Mouse (Mus musculus) forebrain, embryonic 10.5 days (tissue): ENCODE results near the gene Gbp3. TPM values are rescaled to one million over a fixed set of nuclear protein-coding genes. Genes with fewer than 3 reads are reported as not detected.
A peak's percentile ranks its signal among the peaks of the same experiment; 100 is the strongest.
"Not testable (repeated sequence)": the region's sequence is repeated elsewhere in the genome, so short reads cannot be mapped to it uniquely, and the experiment has no call there.

Source experiments
- DNase-seq: peaks from one replicate; pipeline ENCODE4 v3.0.0-alpha.2; 2017; ENCODE audit warnings: low spot score; ENCODE audit errors: extremely low spot score
- H3K27ac ChIP-seq: fragments of 300-500 bp; sonication (generic); 2 replicates; pipeline ENCODE4 v1.5.1; 2016; ENCODE audit warnings: mild to moderate bottlenecking
- H3K27me3 ChIP-seq: fragments of 300-500 bp; sonication (generic); 2 replicates; pipeline ENCODE4 v1.6.1; 2016; ENCODE audit warnings: mild to moderate bottlenecking; ENCODE audit not compliant: poor library complexity, severe bottlenecking
- H3K36me3 ChIP-seq: fragments of 300-500 bp; sonication (generic); replicated peaks from 2 replicates; pipeline ENCODE4 v1.6.1; 2016; ENCODE audit warnings: mild to moderate bottlenecking, moderate library complexity
- H3K4me1 ChIP-seq: fragments of 300-500 bp; sonication (generic); 2 replicates; pipeline ENCODE4 v1.6.1; 2016
- H3K4me3 ChIP-seq: fragments of 300-500 bp; sonication (generic); 2 replicates; pipeline ENCODE4 v1.5.1; 2016; ENCODE audit warnings: mild to moderate bottlenecking, moderate library complexity
- H3K9me3 ChIP-seq: fragments of 300-500 bp; sonication (generic); 2 replicates; pipeline ENCODE4 v1.6.1; 2016; ENCODE audit warnings: mild to moderate bottlenecking, moderate library complexity
- WGBS: fragments of 180-500 bp; shearing (Covaris S2); methylation state at CpG from one replicate; pipeline ENCODE4 v1.1.7; 2016; 5-methylcytosine and 5-hydroxymethylcytosine counted together
- polyA plus RNA-seq: library from polyadenylated mRNA; unstranded; fragments of >200 nt; fragmentation: Nextera tagmentation; extraction: Ambion mirVana; gene quantifications from 2 replicates; pipeline ENCODE4 v1.2.1, GENCODE M21; 2016

Gbp3 gene
- polyA plus RNA-seq, result 0.21 and 0.33 TPM in 2 replicates

DNA sequence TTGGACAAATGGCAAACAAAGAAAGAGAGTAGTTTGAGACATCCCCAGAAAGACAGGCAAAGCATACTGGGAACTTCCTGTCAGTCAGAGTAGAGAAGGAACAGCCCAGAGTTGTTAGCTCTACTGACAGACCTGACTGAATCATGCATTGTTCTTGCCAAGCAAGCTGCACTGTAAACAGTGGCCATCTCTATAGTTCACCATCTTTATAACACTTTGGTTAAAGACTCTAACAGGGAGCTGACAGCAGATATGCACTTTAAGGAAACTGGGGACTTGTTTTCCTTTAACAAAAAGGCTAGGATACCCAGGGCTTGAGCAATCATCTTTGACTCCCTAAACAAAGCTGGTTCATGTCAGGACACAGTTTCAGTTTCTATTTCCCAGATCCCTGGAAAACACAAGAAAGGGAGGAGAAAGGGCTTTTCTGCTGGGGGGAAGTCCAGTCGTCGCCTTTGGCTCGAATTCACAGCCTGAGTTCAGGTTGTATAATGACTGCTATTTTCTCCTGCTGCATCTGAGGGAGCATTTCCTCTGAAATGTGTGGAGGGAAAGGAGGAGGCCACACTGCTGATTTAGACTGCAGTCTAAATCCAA is at the start of gene Gbp3:
TSS of gene Gbp3 (plus strand) at position 395 of the 597 bp plus-strand sequence.
- WGBS, result 49% methylated on average over 3 of the region's 3 CpGs
- no peaks in the 10 kb centered on the region for H3K9me3 ChIP-seq
- DNase-seq, result no peak
- H3K36me3 ChIP-seq, result no peaks in the 10 kb centered on the region
- peaks cover 11% of the 10 kb centered on the region for H3K4me1 ChIP-seq
- no peak within 1 kb of the TSS for H3K27ac ChIP-seq
- no peaks in the 10 kb centered on the region for H3K27me3 ChIP-seq
- H3K4me3 ChIP-seq, result peak within 1 kb of the TSS; percentile 43

DNA sequence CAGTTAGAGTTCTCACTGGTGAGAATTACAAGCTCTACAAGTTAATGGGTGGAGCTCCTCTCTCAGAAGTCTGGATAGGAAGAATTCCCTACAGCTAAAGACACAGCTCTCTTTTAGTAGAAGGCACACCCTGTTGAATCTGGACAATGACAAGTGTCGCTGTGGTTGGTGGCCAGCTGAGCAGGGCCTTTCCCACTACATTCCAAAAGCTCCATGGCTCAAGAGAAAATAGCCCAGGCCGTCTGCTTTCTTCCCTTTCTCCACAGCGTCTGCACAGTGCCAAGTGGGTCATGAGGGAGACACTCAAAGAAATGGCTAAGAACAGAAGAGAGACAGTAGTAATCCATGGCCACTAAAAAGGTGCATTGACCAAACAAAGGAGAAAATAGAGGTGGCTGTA is 31.7 kb upstream of the Gbp3 start:
- Histone ChIP-seq H3K27me3 (peaks cover 29% of the 10 kb centered on the region), H3K4me3 (no peak overlapping the region), H3K9me3 (no peaks in the 10 kb centered on the region), H3K27ac (no peak overlapping the region), H3K36me3 (no peaks in the 10 kb centered on the region), H3K4me1 (peaks cover 13% of the 10 kb centered on the region)
- no peak for DNase-seq
- 52% methylated on average over 3 of the region's 3 CpGs for WGBS

DNA sequence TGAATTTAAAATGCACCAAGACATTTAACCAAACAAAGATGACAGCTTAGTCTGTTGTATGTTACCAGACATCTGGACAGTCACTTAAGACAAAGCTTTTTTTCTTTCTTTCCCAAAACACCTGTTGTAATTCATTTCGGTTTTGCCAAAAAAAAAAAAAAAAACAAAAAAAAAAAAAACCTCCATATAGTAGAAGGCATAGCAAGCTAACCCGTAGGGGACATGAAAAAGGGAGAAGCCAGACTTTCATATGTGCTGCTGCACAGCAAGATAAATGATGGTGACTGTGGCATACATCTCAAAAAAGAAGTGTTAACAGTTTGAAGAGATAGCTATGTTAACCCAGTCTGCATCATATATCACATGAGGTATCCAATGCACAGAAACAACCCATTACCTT is 30.2 kb upstream of the Gbp3 start:
- WGBS, result 68% methylated on average over 2 of the region's 2 CpGs
- DNase-seq, result no peak
- H3K27ac ChIP-seq, result no peak overlapping the region
- peaks cover 13% of the 10 kb centered on the region for H3K4me1 ChIP-seq
- peaks cover 29% of the 10 kb centered on the region for H3K27me3 ChIP-seq
- H3K4me3 ChIP-seq, result peak overlapping the region; percentile 64
- H3K36me3 ChIP-seq, result no peaks in the 10 kb centered on the region
- H3K9me3 ChIP-seq, result no peaks in the 10 kb centered on the region

DNA sequence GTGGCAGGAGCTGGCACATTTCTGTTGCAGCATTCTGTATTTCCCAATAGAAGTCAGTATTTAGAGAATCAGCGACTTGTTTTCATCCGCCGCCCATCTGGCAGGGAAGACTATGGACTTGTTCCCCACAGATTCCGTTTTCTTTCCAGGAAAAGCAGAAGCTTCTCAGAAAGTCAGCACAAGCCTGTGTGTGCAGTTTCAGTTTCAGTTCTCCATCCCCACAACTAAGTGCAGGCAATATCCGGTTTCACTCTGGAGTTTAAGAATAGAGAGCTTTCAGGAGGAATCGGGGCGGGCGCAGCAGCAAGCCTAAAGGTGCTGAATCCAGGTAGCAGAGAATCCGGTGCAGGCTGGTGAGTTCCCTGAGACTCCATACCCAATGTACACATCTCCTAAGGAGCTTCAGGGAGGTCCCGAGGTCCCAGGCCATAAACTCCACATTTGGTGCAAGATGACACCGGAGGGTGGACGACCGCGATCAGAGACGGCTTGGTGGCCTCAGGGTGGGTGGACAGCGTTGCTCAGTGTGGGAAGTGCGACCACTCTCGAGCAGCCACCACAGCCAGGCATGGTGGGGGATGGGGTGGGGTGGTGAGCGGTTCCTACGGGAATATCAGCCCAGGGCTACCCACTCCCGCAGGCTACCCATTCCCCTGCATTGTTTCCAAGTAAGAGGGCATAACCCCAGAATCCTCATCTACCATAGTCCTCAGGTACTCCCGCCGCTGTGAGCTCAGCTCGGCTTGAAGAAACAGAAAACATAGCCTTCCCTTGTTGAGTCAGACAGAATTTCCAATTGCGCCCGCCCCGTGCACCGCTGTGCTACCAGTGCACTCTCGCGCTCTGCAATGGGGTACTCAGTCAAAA is 29.5 kb upstream of the Gbp3 start, which contains the start of gene Gbp7:
TSS of gene Gbp7 (plus strand) at position 256 of the 867 bp plus-strand sequence.
- H3K4me1 ChIP-seq, result peaks cover 13% of the 10 kb centered on the region
- peaks cover 29% of the 10 kb centered on the region for H3K27me3 ChIP-seq
- peak within 1 kb of the TSS; percentile 64 for H3K4me3 ChIP-seq
- DNase-seq, result peak; percentile 39
- no peaks in the 10 kb centered on the region for H3K9me3 ChIP-seq
- WGBS, result 1% methylated on average over 30 of the region's 30 CpGs
- H3K36me3 ChIP-seq, result no peaks in the 10 kb centered on the region
- H3K27ac ChIP-seq, result peak within 1 kb of the TSS; percentile 62

DNA sequence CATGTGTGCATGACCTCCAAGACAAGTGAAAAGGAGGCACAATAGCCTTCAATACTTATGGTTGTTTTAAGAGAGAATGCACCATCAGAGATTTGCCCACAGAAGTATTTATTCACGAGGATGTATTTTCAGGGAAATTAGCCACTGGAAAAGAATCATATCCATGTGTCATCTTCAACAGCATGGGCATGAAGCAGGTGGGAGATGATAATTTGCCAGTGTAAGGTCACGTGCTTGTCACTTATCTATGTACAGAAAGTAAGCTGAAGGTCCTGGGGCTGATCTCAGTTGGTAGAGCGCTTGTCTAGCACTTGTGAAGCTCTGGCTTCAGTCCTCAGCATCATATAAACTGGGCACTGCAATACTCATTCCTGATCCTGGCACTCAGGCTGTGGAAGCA is 28.2 kb upstream of the Gbp3 start:
- Histone ChIP-seq H3K36me3 (no peaks in the 10 kb centered on the region), H3K4me3 (no peak overlapping the region), H3K4me1 (peaks cover 13% of the 10 kb centered on the region), H3K27ac (no peak overlapping the region), H3K9me3 (no peaks in the 10 kb centered on the region), H3K27me3 (peaks cover 29% of the 10 kb centered on the region)
- DNase-seq, result no peak
- WGBS, result 84% methylated on average over 3 of the region's 3 CpGs

DNA sequence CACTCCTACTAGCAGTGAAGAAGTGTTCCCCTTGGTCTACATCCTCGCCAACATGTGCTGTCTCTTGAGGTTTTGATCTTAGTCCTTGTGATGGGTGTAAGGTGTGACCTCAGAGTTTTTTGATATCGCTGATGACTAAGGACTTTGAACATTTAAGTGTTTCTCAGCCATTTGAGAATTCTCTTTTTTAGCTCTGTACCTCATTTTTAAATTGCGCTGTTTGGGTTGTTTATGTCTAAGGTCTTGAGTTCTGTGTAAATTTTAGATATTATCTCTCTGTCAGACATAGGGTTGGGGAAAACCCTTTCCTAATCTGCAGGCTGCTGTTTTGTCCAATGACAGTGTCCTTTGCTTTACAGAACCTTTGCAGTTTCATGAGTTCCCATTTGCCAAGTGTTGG is 26.6 kb upstream of the Gbp3 start:
- peaks cover 13% of the 10 kb centered on the region for H3K4me1 ChIP-seq
- WGBS, result 90% methylated on average over 3 of the region's 3 CpGs
- H3K9me3 ChIP-seq, result no peaks in the 10 kb centered on the region
- no peak overlapping the region for H3K27ac ChIP-seq
- no peak for DNase-seq
- H3K36me3 ChIP-seq, result no peaks in the 10 kb centered on the region
- no peak overlapping the region for H3K4me3 ChIP-seq
- peaks cover 29% of the 10 kb centered on the region for H3K27me3 ChIP-seq

DNA sequence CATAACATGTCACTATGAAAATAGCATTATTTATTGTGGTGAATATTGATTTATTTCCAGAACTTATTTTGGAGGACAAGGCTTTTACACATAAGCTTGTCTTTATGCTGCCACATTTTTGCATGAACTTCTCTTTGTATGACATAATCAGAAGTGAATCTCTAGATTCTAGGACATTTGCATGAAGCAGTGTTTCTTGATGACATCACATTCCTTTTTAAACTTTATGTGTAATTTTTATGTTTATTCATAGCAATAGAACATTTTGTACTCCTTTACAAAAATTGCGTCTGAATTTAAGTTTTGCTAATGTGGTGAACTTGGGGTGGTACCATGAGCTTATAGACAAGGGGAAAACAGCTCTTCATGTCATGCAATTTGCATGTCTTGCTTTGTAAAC is 24.2 kb upstream of the Gbp3 start:
- DNase-seq, result no peak
- Histone ChIP-seq H3K27ac (no peak overlapping the region), H3K36me3 (no peaks in the 10 kb centered on the region), H3K27me3 (peaks cover 18% of the 10 kb centered on the region), H3K4me3 (no peak overlapping the region), H3K9me3 (no peaks in the 10 kb centered on the region), H3K4me1 (peaks cover 3% of the 10 kb centered on the region)
- 80% methylated on average over 1 of the region's 1 CpGs for WGBS

DNA sequence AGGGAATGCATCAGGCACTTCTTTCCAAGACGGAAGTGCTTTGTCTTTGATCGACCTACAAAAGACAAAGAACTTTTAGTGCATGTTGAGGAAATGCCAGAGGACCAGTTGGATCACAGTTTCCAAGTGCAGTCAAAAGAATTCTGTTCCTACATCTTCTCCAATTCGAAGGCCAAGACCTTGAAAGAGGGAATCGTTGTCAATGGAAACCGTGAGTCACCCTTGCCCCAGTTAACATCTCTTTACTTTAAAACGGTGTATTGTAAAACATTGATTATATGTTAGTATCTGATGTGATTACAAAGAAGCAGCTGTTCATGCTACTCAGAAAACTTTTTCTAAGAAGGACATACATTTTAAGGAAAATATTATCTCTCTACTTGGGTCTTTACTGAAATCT is 18.4 kb upstream of the Gbp3 start:
- H3K27me3 ChIP-seq, result no peaks in the 10 kb centered on the region
- H3K36me3 ChIP-seq, result no peaks in the 10 kb centered on the region
- DNase-seq, result no peak
- no peak overlapping the region for H3K27ac ChIP-seq
- no peaks in the 10 kb centered on the region for H3K9me3 ChIP-seq
- H3K4me1 ChIP-seq, result no peaks in the 10 kb centered on the region
- 88% methylated on average over 6 of the region's 6 CpGs for WGBS
- H3K4me3 ChIP-seq, result no peak overlapping the region

DNA sequence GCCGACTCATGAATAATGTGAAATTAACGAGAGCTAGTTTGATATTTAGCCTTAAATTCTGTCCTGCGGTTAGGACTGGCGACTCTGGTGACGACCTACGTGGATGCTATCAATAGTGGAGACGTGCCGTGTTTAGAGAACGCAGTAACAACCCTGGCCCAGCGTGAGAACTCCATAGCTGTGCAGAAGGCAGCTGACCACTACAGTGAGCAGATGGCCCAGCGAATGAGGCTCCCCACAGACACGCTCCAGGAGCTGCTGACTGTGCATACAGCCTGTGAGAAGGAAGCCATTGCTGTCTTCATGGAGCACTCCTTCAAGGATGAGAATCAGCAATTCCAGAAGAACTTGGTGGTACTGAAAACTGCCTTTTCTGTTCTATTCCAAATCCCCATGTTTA is 17.1 kb upstream of the Gbp3 start:
- not testable (repeated sequence) for H3K9me3 ChIP-seq, H3K27ac ChIP-seq, DNase-seq, H3K4me1 ChIP-seq, H3K36me3 ChIP-seq, H3K27me3 ChIP-seq, H3K4me3 ChIP-seq
- 89% methylated on average over 12 of the region's 12 CpGs for WGBS

DNA sequence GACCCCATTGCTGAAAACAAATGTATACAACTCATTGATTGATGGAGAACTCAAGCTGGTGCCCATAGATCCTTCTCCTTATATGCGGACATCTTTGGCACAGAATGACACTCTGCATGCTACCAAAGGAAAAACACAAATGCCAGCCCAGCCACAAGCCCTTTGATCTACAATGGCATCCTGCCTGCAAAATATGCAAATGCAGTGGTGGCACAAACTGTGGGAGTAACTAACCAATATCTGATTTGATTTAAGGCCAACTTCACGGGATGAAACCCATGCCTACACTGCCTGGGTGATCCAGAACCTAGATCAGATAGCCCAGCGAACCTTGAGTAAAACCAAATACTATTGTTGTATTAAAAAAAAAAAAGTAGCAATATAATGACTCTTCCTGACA is 13.1 kb upstream of the Gbp3 start:
- Histone ChIP-seq H3K9me3 (no peaks in the 10 kb centered on the region), H3K4me1 (no peaks in the 10 kb centered on the region), H3K27me3 (no peaks in the 10 kb centered on the region), H3K36me3 (no peaks in the 10 kb centered on the region), H3K27ac (no peak overlapping the region), H3K4me3 (no peak overlapping the region)
- WGBS, result 90% methylated on average over 3 of the region's 3 CpGs
- no peak for DNase-seq

DNA sequence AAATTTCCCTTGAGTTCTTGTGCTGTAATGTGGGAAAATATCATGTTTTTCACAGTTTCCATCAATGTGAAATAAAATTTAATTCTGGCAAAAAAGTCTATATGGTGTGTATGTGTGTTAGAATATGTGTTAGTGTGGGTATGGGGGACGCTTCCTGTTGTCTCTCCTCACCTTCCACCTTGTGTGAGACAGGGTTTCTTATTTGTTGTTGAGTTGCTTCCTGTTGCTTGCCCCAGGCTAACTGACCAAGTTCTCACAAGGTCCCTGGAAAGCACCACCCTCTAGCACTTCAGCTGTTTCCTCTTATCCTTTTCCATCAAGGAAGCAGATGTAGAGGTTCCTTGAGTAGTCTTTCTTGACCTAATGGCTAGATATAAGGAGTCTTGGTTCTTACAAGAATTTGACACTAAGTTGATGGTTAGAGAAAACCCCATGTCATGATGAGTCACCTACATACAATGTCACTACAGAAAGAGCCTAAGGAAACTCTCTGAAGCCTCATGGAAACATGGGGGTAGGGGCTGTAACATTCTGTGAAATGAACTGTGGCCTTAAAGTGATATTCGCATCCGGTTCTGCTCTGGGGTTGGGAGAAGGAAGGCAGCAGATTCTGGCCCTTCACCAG is 9.7 kb upstream of the Gbp3 start:
- H3K4me3 ChIP-seq, result no peak overlapping the region
- H3K9me3 ChIP-seq, result no peaks in the 10 kb centered on the region
- WGBS, result 85% methylated on average over 3 of the region's 3 CpGs
- H3K27ac ChIP-seq, result no peak overlapping the region
- H3K27me3 ChIP-seq, result no peaks in the 10 kb centered on the region
- H3K36me3 ChIP-seq, result no peaks in the 10 kb centered on the region
- H3K4me1 ChIP-seq, result no peaks in the 10 kb centered on the region
- DNase-seq, result no peak

DNA sequence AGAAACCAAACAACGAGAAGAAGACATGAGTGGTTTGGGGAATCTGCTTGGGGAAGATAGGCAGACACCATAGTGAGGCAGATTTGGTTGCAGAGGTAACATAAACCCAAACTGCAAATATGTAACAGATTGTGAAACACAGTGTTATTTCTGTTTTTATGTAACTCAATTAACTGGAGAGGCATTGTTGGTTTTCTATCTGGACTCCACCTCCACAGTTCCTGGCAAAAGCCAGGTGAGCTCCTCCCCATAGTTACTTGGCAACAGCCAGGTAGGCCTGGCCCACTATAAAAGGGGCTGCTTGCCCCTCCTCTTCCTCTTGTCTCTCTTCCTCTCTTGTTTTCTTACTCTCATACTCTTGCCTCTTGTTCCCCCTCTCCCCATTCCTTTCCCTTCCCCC is 5.2 kb upstream of the Gbp3 start:
- no peak for DNase-seq
- Histone ChIP-seq H3K27ac (no peak overlapping the region), H3K4me3 (no peak overlapping the region), H3K9me3 (no peaks in the 10 kb centered on the region), H3K4me1 (0 out of 2 replicates have a peak, but pooled peaks cover under 1% of the 10 kb centered on the region), H3K27me3 (no peaks in the 10 kb centered on the region), H3K36me3 (no peaks in the 10 kb centered on the region)
- 85% methylated on average over 1 of the region's 1 CpGs for WGBS

DNA sequence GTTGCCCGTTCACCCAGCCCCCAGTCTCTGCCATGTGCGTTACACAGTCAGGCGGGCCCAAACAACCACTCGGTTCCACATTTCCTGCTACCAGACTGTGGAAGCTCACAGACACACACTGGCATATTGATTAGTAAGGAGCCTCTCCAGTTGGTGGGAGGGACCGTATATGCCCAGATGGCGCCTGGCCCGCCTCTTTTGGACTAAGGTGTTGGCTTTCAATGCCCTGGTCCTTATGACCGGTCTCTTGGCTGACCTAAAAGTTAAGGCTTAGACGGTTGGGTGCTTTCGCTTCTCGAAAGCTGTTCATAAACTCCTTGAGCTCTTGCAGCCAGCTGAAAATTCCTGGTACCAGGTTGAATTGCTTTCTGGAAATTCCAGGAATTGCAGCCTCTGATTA is 4.2 kb upstream of the Gbp3 start:
- Histone ChIP-seq H3K36me3 (no peaks in the 10 kb centered on the region), H3K4me3 (no peak overlapping the region), H3K4me1 (peaks cover 10% of the 10 kb centered on the region), H3K9me3 (no peaks in the 10 kb centered on the region), H3K27me3 (no peaks in the 10 kb centered on the region), H3K27ac (no peak overlapping the region)
- DNase-seq, result no peak
- 94% methylated on average over 11 of the region's 11 CpGs for WGBS
